In genomic region chr19:57313891-57314345, GRCm38 (mm10) we compare ENCODE assay signal across 8 mouse cellular contexts. TPM values are rescaled to one million over a fixed set of nuclear protein-coding genes. Genes with fewer than 3 reads are reported as not detected.
DNase-seq lines count a peak whose midpoint lies in the region; ATAC-seq and TF ChIP-seq lines count a peak whose summit lies in the region.

No protein-coding gene starts in this region.

- H3K4me3 ChIP-seq in gastrocnemius, adult 2 months, result peak overlapping the region; percentile 87
- peak overlapping the region; percentile 50 for H3K4me3 ChIP-seq in neural tube, embryonic 11.5 days (ENCODE audit: low read depth, low read length)
- H3K4me3 ChIP-seq in limb, embryonic 10.5 days, result peak overlapping the region; percentile 55
- peak overlapping the region; percentile 55 for H3K4me3 ChIP-seq in stomach, embryonic 15.5 days (replicated peaks)

- H3K4me1 ChIP-seq in neural tube, embryonic 11.5 days (ENCODE audit: control insufficient read depth, insufficient read depth, low read length), result 0 out of 2 replicates have a peak, but pooled peaks cover 5% of the 10 kb centered on the region
- peaks cover 14% of the 10 kb centered on the region for H3K4me1 ChIP-seq in limb, embryonic 10.5 days
- peaks cover 10% of the 10 kb centered on the region; the same call in 1 of the 2 replicates for H3K4me1 ChIP-seq in stomach, embryonic 15.5 days

- H3K9ac ChIP-seq in neural tube, embryonic 11.5 days (ENCODE audit: low read length), result no peak overlapping the region
- H3K9ac ChIP-seq in stomach, embryonic 15.5 days, result no peak overlapping the region

- H3K4me2 ChIP-seq in neural tube, embryonic 11.5 days (ENCODE audit: low read depth), result peak overlapping the region; percentile 98
- peak overlapping the region; percentile 97 for H3K4me2 ChIP-seq in stomach, embryonic 15.5 days

- no peak for DNase-seq in gastrocnemius, adult 2 months
- no peak for DNase-seq in gastrocnemius, postnatal 25 days
- DNase-seq in neural tube, embryonic 11.5 days (ENCODE audit: low spot score), result no peak
- DNase-seq in neural tube, embryonic 10.5 days (ENCODE audit: extremely low spot score, low spot score), result no peak
- DNase-seq in limb, embryonic 10.5 days (ENCODE audit: low spot score), result no peak
- DNase-seq in urinary bladder, postnatal 14 days (ENCODE audit: low spot score), result no peak
- DNase-seq in urinary bladder, adult 2 months (ENCODE audit: low spot score), result no peak

- WGBS in neural tube, embryonic 11.5 days, result 74% methylated on average over 3 of the region's 3 CpGs
- 79% methylated on average over 3 of the region's 3 CpGs for WGBS in limb, embryonic 10.5 days
- 61% methylated on average over 3 of the region's 3 CpGs for WGBS in stomach, embryonic 15.5 days

- H3K36me3 ChIP-seq in neural tube, embryonic 11.5 days (ENCODE audit: control insufficient read depth, insufficient read depth, low read length), result no peaks in the 10 kb centered on the region
- no peaks in the 10 kb centered on the region for H3K36me3 ChIP-seq in limb, embryonic 10.5 days
- no peaks in the 10 kb centered on the region for H3K36me3 ChIP-seq in stomach, embryonic 15.5 days

- no peak for ATAC-seq in neural tube, embryonic 11.5 days (ENCODE audit: insufficient read depth, low FRiP score, low TSS enrichment)
- no peak for ATAC-seq in stomach, embryonic 15.5 days (ENCODE audit: insufficient read depth, low FRiP score, low read depth)

- peak overlapping the region; percentile 93 for H3K27ac ChIP-seq in gastrocnemius, adult 2 months
- no peak overlapping the region for H3K27ac ChIP-seq in neural tube, embryonic 11.5 days (ENCODE audit: low read depth, low read length)
- H3K27ac ChIP-seq in limb, embryonic 10.5 days, result no peak overlapping the region
- no peak overlapping the region for H3K27ac ChIP-seq in stomach, embryonic 15.5 days

- TF ChIP-seq CTCF in gastrocnemius, adult 2 months (IDR thresholded peaks at IDR 0.05), result no peak

- H3K9me3 ChIP-seq in neural tube, embryonic 11.5 days (ENCODE audit: control insufficient read depth, low read length), result no peaks in the 10 kb centered on the region
- H3K9me3 ChIP-seq in limb, embryonic 10.5 days (replicated peaks), result no peaks in the 10 kb centered on the region
- no peaks in the 10 kb centered on the region for H3K9me3 ChIP-seq in stomach, embryonic 15.5 days

- peaks cover 12% of the 10 kb centered on the region for H3K27me3 ChIP-seq in neural tube, embryonic 11.5 days (ENCODE audit: control insufficient read depth, insufficient read depth, low read length)
- peaks cover 59% of the 10 kb centered on the region for H3K27me3 ChIP-seq in limb, embryonic 10.5 days (ENCODE audit: low read depth, poor library complexity, severe bottlenecking)
- no peaks in the 10 kb centered on the region for H3K27me3 ChIP-seq in stomach, embryonic 15.5 days (replicated peaks)

- intact Hi-C loops in gastrocnemius, adult 2 months (cut with DNase I), result no loop called here

RNA-seq across cellular contexts. Expression of gene Ablim1, which starts 0.8 kb away (rescaled TPM):
- total RNA-seq in gastrocnemius, adult 2 months (2021), result 10 to 100 TPM; 38.5 to 56.1 TPM
- 10 to 100 TPM; 37.6 to 41.4 TPM for total RNA-seq in gastrocnemius, postnatal 25 days (2021)
- polyA plus RNA-seq in neural tube, embryonic 11.5 days (2014; fragmentation: Nextera tagmentation; extraction: Ambion mirVana), result 24.5 and 25.0 TPM in 2 replicates
- 13.3 and 16.4 TPM in 2 replicates for polyA plus RNA-seq in limb, embryonic 10.5 days (2016; fragmentation: Nextera tagmentation; extraction: Ambion mirVana)
- polyA plus RNA-seq in stomach, embryonic 15.5 days (2015; fragmentation: Nextera tagmentation; extraction: Ambion mirVana), result 41.0 and 41.2 TPM in 2 replicates
- 24.3 and 40.2 TPM in 2 replicates for polyA plus RNA-seq in urinary bladder, adult 2 months (2012; rRNA removed)

RNA-seq across cellular contexts. Expression of gene Fam160b1, which starts 46.6 kb away (rescaled TPM):
- 10 to 100 TPM; 12.0 to 17.4 TPM for total RNA-seq in gastrocnemius, adult 2 months (2021)
- 1 to 10 TPM; 8.2 to 9.0 TPM for total RNA-seq in gastrocnemius, postnatal 25 days (2021)
- 17.7 and 18.3 TPM in 2 replicates for polyA plus RNA-seq in neural tube, embryonic 11.5 days (2014; fragmentation: Nextera tagmentation; extraction: Ambion mirVana)
- 12.2 and 13.2 TPM in 2 replicates for polyA plus RNA-seq in limb, embryonic 10.5 days (2016; fragmentation: Nextera tagmentation; extraction: Ambion mirVana)
- polyA plus RNA-seq in stomach, embryonic 15.5 days (2015; fragmentation: Nextera tagmentation; extraction: Ambion mirVana), result 13.9 and 14.3 TPM in 2 replicates
- 13.9 and 17.3 TPM in 2 replicates for polyA plus RNA-seq in urinary bladder, adult 2 months (2012; rRNA removed)
